Mouse (Mus musculus): Measurements from ENCODE around the gene Huwe1.

The Huwe1 gene

DNA sequence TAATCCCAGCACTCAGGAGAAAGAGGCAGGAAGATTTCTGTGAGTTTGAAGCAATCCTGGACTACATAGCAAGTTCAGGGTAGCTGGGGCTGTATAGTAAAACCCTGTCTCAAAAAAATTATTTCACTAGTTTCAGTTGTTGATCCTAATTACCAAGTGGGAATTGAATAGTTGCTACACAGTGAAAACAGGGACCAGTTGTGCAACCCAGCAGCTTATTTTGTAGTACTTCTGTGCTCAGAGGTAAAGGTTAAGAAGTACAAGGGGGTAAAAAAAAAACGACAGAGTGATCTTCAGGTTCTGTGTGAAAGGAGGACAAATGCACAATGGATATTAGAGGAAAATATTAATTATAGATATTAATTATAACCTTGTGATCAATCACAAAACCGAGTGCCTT, 138.2 kb downstream of the Huwe1 start:
- in situ Hi-C loops (cut with MboI; ENCODE audit: low pct_unique_long_range_greater_than_20kb in 1 of 2, low sequenced_read_pairs in 2 of 2, unreplicated experiment in 1 of 2): no loop called here

DNA sequence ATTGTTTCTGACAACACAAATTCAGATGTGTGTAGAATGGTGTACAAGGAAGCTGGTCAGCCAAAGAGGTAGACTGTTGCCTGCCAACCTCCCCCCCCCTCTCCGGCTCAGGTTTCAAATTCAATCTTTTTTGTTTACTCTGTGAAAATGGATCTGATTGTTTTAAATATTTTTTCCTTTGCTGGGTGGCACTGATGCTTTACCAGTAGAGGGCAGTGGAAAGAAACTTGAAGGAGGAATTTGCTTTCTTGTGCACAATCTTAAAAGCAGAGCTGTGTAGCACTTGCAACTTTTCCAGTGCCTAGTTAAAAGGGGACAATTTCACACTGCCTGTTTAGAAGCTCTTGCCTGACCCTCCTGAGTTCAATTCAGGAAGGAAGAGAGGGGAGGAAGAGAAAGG, 146.4 kb downstream of the Huwe1 start:
- in situ Hi-C loops (cut with MboI; ENCODE audit: low pct_unique_long_range_greater_than_20kb in 1 of 2, low sequenced_read_pairs in 2 of 2, unreplicated experiment in 1 of 2): no loop called here

DNA sequence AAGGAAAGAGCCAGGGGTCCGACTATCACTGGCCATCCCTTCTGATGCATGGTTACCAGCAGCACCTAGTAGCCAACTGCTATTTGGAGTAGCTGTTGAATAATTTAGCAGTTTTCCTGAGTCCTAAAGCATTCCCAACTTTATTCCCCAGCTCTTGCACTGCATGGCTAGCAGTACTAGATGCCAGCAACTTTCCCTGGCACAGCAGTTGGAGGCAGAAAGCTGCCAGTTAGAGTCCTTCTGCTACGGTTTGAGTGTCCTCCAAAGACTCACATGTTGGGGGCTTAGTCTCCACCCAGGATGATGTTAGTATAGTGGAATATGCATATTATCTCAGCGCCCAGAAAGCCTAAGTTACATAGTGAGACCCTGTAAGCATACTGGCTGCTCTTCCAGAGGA, 147.2 kb downstream of the Huwe1 start:
- in situ Hi-C loops (cut with MboI; ENCODE audit: low pct_unique_long_range_greater_than_20kb in 1 of 2, low sequenced_read_pairs in 2 of 2, unreplicated experiment in 1 of 2): no loop called here

DNA sequence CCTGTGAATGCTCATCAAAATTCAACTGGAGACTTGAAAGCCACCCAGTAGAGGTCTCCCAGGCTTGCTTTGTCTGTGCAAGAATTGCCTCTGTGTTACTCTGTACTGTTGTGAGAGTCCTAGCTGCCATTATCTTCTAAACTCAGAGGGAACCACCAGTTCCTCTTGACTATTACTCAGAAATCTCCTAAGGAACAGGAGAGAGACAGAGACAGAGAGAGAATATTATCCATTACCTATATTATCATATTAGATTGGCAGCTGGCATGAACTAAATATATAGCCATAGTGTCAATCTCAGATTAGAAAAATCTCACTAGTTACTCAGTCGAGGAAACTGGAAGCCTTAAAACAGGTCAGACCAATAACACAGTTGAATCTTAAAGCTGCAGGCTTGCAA, 149.6 kb downstream of the Huwe1 start:
- in situ Hi-C loops (cut with MboI; ENCODE audit: low pct_unique_long_range_greater_than_20kb in 1 of 2, low sequenced_read_pairs in 2 of 2, unreplicated experiment in 1 of 2): no loop called here

DNA sequence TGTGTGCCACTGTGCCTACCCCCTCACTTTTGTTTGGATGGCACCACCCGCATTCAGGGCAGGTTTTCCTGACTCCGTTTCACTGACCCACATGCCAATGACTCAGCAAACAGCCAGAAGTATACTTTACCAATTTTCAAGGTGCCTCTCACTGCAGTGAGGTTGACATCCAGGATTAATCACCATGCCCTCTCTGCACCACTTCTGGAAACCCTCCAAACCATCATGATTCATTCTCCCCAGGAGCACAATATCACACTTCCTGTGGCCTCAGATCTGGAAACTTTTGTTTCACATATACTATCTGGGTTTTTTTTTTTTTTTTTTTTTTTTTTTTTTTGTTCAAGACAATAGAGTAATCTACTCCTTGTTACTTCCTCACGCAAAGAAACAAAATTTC, 150.6 kb downstream of the Huwe1 start:
- in situ Hi-C loops (cut with MboI; ENCODE audit: low pct_unique_long_range_greater_than_20kb in 1 of 2, low sequenced_read_pairs in 2 of 2, unreplicated experiment in 1 of 2): no loop called here

All from mouse embryonic stem cell (cell line).